Comparison of ENCODE assay signal across 10 mouse cellular contexts in genomic region chr2:79378346-79379086, GRCm38 (mm10).
DNase-seq lines count a peak whose midpoint lies in the region; ATAC-seq and TF ChIP-seq lines count a peak whose summit lies in the region.
"Had no signal": no experiment of that assay in that cellular context is flagged by ENCODE, and none has a peak within 500 bp of the region (broad histone marks: within the 10 kb centered on the region; RNA-seq: fewer than 3 reads in every experiment).

No protein-coding gene starts in this region.

- WGBS in kidney, postnatal 0 days = 58% methylated on average over 8 of the region's 8 CpGs
- 47% methylated on average over 8 of the region's 8 CpGs for WGBS in forebrain, embryonic 13.5 days

- no peaks in the 10 kb centered on the region for H3K9me3 ChIP-seq in kidney, postnatal 0 days (replicated peaks; ENCODE audit: low read length)
- H3K9me3 ChIP-seq in forebrain, embryonic 13.5 days (replicated peaks) = no peaks in the 10 kb centered on the region
- H3K9me3 ChIP-seq: lung, embryonic 15.5 days had no signal

- peak; percentile 44; the same call in 1 of the 2 replicates for ATAC-seq in kidney, postnatal 0 days (replicated peaks; ENCODE audit: low FRiP score, low read depth)
- ATAC-seq in forebrain, embryonic 13.5 days = no peak; the same call in 1 of the 2 replicates

- no peak for TF ChIP-seq POLR2A in brain, embryonic 14.5 days (IDR thresholded peaks at IDR 0.05; ENCODE audit: borderline replicate concordance, extremely low read depth, insufficient read depth, insufficient read length, poor library complexity, severe bottlenecking)

- H3K9ac ChIP-seq in kidney, postnatal 0 days (ENCODE audit: low read depth, low read length) = no peak overlapping the region
- H3K9ac ChIP-seq in forebrain, embryonic 13.5 days = no peak overlapping the region
- H3K9ac ChIP-seq: lung, embryonic 15.5 days had no signal

- no peaks in the 10 kb centered on the region for H3K27me3 ChIP-seq in kidney, postnatal 0 days (ENCODE audit: insufficient read depth, low read length)
- H3K27me3 ChIP-seq in forebrain, embryonic 13.5 days = 0 out of 2 replicates have a peak, but pooled peaks cover 3% of the 10 kb centered on the region
- H3K27me3 ChIP-seq: lung, embryonic 15.5 days had no signal

- peak overlapping the region; percentile 73 for H3K27ac ChIP-seq in kidney, postnatal 0 days
- H3K27ac ChIP-seq in forebrain, embryonic 13.5 days = peak overlapping the region; percentile 65
- H3K27ac ChIP-seq: lung, embryonic 15.5 days had no signal

- TF ChIP-seq CTCF in kidney, postnatal 0 days (IDR thresholded peaks at IDR 0.05; ENCODE audit: low read depth) = no peak
- TF ChIP-seq CTCF in brain, embryonic 14.5 days (IDR thresholded peaks at IDR 0.05; ENCODE audit: borderline replicate concordance, extremely low read depth, insufficient read depth, insufficient read length) = no peak

- H3K4me2 ChIP-seq in kidney, postnatal 0 days (ENCODE audit: low read length) = peak overlapping the region; percentile 35
- H3K4me2 ChIP-seq in forebrain, embryonic 13.5 days = no peak overlapping the region
- H3K4me2 ChIP-seq: lung, embryonic 15.5 days had no signal

- H3K4me3 ChIP-seq in kidney, postnatal 0 days (replicated peaks; ENCODE audit: low read depth, low read length) = no peak overlapping the region
- no peak overlapping the region for H3K4me3 ChIP-seq in forebrain, embryonic 13.5 days
- H3K4me3 ChIP-seq: lung, embryonic 15.5 days had no signal

- no peak for DNase-seq in kidney, postnatal 0 days (ENCODE audit: low spot score)
- DNase-seq in kidney, adult 9 months = no peak
- peak; percentile 7 for DNase-seq in ES-CJ7 (ENCODE audit: low read depth, low spot score)
- peak; percentile 23 for DNase-seq in brain, embryonic 14.5 days (ENCODE audit: low read depth)
- no peak for DNase-seq in lung, postnatal 14 days
- no peak for DNase-seq in ovary, postnatal 14 days (ENCODE audit: low spot score)
- DNase-seq: heart, postnatal 36 days; thymus, postnatal 36 days had no signal

- no peaks in the 10 kb centered on the region for H3K36me3 ChIP-seq in kidney, postnatal 0 days (ENCODE audit: insufficient read depth, low read length)
- no peaks in the 10 kb centered on the region for H3K36me3 ChIP-seq in forebrain, embryonic 13.5 days (ENCODE audit: poor library complexity, severe bottlenecking)
- H3K36me3 ChIP-seq: lung, embryonic 15.5 days had no signal

- H3K4me1 ChIP-seq in kidney, postnatal 0 days (replicated peaks; ENCODE audit: insufficient read depth, low read length) = no peaks in the 10 kb centered on the region
- H3K4me1 ChIP-seq in forebrain, embryonic 13.5 days = peaks cover 17% of the 10 kb centered on the region
- H3K4me1 ChIP-seq: lung, embryonic 15.5 days had no signal

Comparison
In these comparisons a context has a peak if more than half of its experiments do, and no peak if none do; other contexts are left out.
1. DNase-seq: peak in ES-CJ7 (single experiment) and brain, embryonic 14.5 days (single experiment); none in kidney, postnatal 0 days (single experiment), kidney, adult 9 months (single experiment), lung, postnatal 14 days (single experiment) and ovary, postnatal 14 days (single experiment).